Mouse (Mus musculus) Patski (cell line): ENCODE data around the gene Lima1. TPM values are rescaled to one million over a fixed set of nuclear protein-coding genes. Genes with fewer than 3 reads are reported as not detected.
A peak's percentile ranks its signal among the peaks of the same experiment; 100 is the strongest.
"Not testable (repeated sequence)": the region's sequence is repeated elsewhere in the genome, so short reads cannot be mapped to it uniquely, and the experiment has no call there.

ENCODE experiments used
- ATAC-seq: fragments of 100-300 bp; one replicate; pipeline ENCODE4 v1.8.0; 2021
- CTCF ChIA-PET: fragments of 350-600 bp; sonication (Branson Sonifier 250); formaldehyde crosslinking; loops from one replicate; lab custom pipeline; 2022; ENCODE audit warnings: inconsistent platforms; lab: Charles Lee
- POLR2A ChIA-PET: fragments of 350-600 bp; sonication (Branson Sonifier 250); formaldehyde crosslinking; loops from one replicate; lab custom pipeline; 2022; ENCODE audit warnings: antibody characterized with exemption, inconsistent platforms; lab: Charles Lee
- DNase-seq: peaks from one replicate; pipeline ENCODE4 v3.0.0-alpha.2; 2011; ENCODE audit warnings: low read depth, low spot score
- H3K27me3 ChIP-seq: fragments of 371-371 bp; one replicate; pipeline ENCODE4 v1.5.1; 2021
- CTCF ChIP-seq: fragments of 100-300 bp; IDR thresholded peaks from one replicate; pipeline ENCODE4 v1.5.1; 2021
- in situ Hi-C: fragments of 300-500 bp; cut with MboI; formaldehyde crosslinking; loops from 3 replicates; pipeline ENCODE4 v1.11.1; 2018; ENCODE audit warnings: low pct_unique_long_range_greater_than_20kb, mixed read lengths
- polyA plus RNA-seq: library from polyadenylated mRNA; unstranded; gene quantifications from one replicate; pipeline ENCODE4 v1.2.3, GENCODE M21; 2021

The Lima1 gene
- polyA plus RNA-seq, 1 experiment from 2014 or later = 140 TPM

GRCm38 (mm10) chr15:99797898-99798297, 77.4 kb downstream of the Lima1 start:
- DNase-seq = no peak
- no peaks in the 10 kb centered on the region for H3K27me3 ChIP-seq
- in situ Hi-C loops = no loop called here
- no peak for ATAC-seq
- ChIA-PET CTCF (no interaction called here), POLR2A (no interaction called here)
- no peak for TF ChIP-seq CTCF

DNA sequence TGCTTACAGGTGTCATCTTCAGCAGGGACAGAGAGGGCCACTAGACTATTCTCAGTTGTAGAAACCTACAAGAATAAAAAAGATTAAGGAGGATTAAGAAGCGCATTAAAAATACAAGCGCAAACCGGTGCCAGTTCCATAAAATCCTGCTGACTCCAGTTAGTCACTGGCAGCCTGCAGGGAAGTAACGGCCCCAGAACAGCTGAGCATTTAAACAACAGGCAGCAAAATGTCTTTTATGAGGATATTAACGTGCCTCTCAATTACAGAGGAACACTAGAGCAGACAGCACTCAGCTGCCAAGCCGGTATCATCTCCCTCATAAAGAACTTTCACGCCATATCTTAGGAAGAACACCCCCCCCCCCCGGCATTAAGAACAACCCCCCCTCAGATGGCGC, 78.5 kb downstream of the Lima1 start:
- in situ Hi-C loops = no loop called here
- no peak for TF ChIP-seq CTCF
- ATAC-seq (no peak), DNase-seq (no peak)
- ChIA-PET CTCF (interaction anchor here (1.2 kb wide), 1 partner anchor 13 kb away, joined by 3 read pairs; no protein-coding TSS in a partner anchor), POLR2A (no interaction called here)
- H3K27me3 ChIP-seq = no peaks in the 10 kb centered on the region

DNA sequence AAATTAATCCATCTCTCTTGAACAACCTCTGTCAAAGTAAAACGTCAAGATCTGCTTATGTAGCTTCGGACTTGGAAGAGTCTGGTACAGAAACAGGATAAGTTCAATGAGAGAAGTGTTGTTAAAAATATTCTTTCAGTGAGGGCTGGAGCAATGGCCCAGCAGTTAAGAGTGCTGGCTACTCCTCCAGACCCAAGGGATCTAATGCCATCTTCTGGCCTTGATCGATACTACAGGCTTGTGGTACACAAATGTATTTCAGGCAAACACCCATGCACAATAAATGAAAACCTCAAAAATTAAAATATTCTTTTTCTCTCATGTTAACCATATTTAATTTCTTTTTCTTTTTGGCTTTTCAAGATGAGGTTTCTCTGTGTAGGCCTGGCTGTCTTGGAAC, 79.2 kb downstream of the Lima1 start:
- DNase-seq = no peak
- TF ChIP-seq CTCF = peak; percentile 54
- in situ Hi-C loops = no loop called here
- ChIA-PET CTCF (interaction anchor here (1.2 kb wide), 1 partner anchor 13 kb away, joined by 3 read pairs; no protein-coding TSS in a partner anchor), POLR2A (no interaction called here)
- no peaks in the 10 kb centered on the region for H3K27me3 ChIP-seq
- ATAC-seq = no peak

GRCm38 (mm10) chr15:99792221-99792815, 82.9 kb downstream of the Lima1 start:
- ChIA-PET POLR2A (no interaction called here), CTCF (interaction anchor here (1.0 kb wide), 1 partner anchor 14 kb away, joined by 3 read pairs; no protein-coding TSS in a partner anchor)
- TF ChIP-seq CTCF = no peak
- ATAC-seq (no peak), DNase-seq (no peak)
- no peaks in the 10 kb centered on the region for H3K27me3 ChIP-seq
- in situ Hi-C loops = no loop called here

DNA sequence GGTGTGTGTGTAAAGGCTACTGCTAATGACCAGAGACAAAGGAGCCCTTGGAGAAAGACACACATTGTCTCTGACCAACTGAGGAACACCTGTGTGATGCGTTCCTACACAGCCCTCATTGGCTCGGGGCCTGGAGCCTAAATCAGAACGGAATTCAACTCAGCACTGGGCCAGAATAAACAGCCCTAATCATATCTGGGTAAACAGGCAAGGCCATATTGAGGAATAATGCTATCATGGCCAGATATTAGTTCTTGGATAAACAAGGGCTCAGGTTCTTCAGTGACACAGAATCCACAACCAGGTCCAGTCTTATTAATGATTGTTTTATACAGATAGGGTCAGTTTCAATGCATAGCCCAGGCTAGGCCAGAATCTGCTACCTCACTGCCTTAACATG, 84.3 kb downstream of the Lima1 start:
- no peak for TF ChIP-seq CTCF
- ChIA-PET POLR2A (interaction anchor here (0.9 kb wide), 1 partner anchor 27 kb away, joined by 7 read pairs; no protein-coding TSS in a partner anchor), CTCF (no interaction called here)
- DNase-seq = no peak
- H3K27me3 ChIP-seq = no peaks in the 10 kb centered on the region
- in situ Hi-C loops = no loop called here
- no peak for ATAC-seq

GRCm38 (mm10) chr15:99790464-99790863, 84.8 kb downstream of the Lima1 start:
- in situ Hi-C loops = no loop called here
- no peaks in the 10 kb centered on the region for H3K27me3 ChIP-seq
- ChIA-PET POLR2A (interaction anchor here (0.6 to 0.9 kb wide), 2 partner anchors 28 to 167 kb away, joined by 4 to 7 read pairs; no protein-coding TSS in a partner anchor), CTCF (no interaction called here)
- TF ChIP-seq CTCF = no peak
- no peak for DNase-seq
- no peak for ATAC-seq

- H3K27me3 ChIP-seq = no peaks in the 10 kb centered on the region
- ATAC-seq (no peak), DNase-seq (no peak)
- in situ Hi-C loops = no loop called here
- POLR2A ChIA-PET = no interaction called here
- no peak for TF ChIP-seq CTCF
- CTCF ChIA-PET = no interaction called here
Measured at GRCm38 (mm10) chr15:99787625-99788120, 87.6 kb downstream of the Lima1 start.

GRCm38 (mm10) chr15:99778677-99779335, 96.5 kb downstream of the Lima1 start:
- ATAC-seq (no peak), DNase-seq (no peak)
- CTCF ChIA-PET = interaction anchor here (0.7 to 2.7 kb wide), 9 partner anchors 10 to 182 kb away, joined by 3 to 15 read pairs (median 3); partner anchors contain the start of genes Cox14 and Gm17349
- no peaks in the 10 kb centered on the region for H3K27me3 ChIP-seq
- in situ Hi-C loops = loop anchor here (5.0 to 10.0 kb wide), 2 partner anchors 182 to 284 kb away; no protein-coding TSS in a partner anchor
- TF ChIP-seq CTCF = no peak
- POLR2A ChIA-PET = no interaction called here

DNA sequence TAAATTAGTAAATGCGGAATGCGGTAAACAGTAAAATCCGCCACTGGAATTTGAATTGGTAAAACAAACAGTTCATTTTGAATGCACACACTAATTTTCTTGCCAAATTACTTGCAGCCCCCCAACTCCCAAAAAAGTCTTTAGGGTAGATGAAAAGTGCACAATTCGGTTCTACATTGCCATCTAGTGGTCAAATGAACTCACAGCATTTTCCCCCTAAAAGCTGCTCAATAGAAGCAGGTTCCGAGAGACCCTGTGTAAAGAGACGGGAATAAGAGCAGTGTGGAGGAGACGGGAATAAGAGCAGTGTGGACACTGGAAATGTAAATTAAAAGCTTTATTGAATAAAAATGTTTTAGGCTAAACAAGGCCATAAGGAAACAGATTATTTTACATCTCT, 97.1 kb downstream of the Lima1 start:
- DNase-seq (no peak), ATAC-seq (no peak)
- TF ChIP-seq CTCF = peak; percentile 78
- CTCF ChIA-PET = interaction anchor here (0.7 to 2.7 kb wide), 9 partner anchors 11 to 182 kb away, joined by 3 to 15 read pairs (median 3); partner anchors contain the start of genes Cox14 and Gm17349
- H3K27me3 ChIP-seq = no peaks in the 10 kb centered on the region
- in situ Hi-C loops = loop anchor here (5.0 to 10.0 kb wide), 2 partner anchors 181 to 283 kb away; no protein-coding TSS in a partner anchor
- POLR2A ChIA-PET = no interaction called here

DNA sequence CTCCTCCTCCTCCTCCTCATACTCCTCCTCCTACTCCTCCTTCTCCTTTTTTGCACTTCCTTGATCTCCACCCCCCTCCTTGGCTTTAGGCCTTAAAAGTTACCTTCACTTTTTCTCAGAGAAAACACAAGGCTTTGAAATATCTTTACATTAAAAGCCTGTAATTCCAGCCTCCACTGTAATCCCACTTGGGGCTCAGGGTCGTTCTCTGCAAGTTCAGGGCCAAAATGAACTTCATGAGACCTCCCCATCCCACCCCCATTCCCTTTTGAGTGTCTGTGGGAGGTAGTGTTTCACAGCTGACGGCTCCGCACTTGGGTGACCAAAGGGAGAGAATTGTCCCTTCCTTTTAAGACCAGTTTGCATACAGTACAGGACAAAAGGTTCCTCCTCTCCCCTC, 102.3 kb downstream of the Lima1 start:
- DNase-seq (no peak), ATAC-seq (no peak)
- no peaks in the 10 kb centered on the region for H3K27me3 ChIP-seq
- no peak for TF ChIP-seq CTCF
- in situ Hi-C loops = loop anchor here (5.0 to 10.0 kb wide), 2 partner anchors 46 to 278 kb away; partner anchors contain the start of gene Cox14
- ChIA-PET POLR2A (no interaction called here), CTCF (interaction anchor here (1.1 kb wide), 1 partner anchor 9 kb away, joined by 3 read pairs; no protein-coding TSS in a partner anchor)

- H3K27me3 ChIP-seq, DNase-seq, ATAC-seq, POLR2A ChIA-PET, CTCF ChIA-PET: not testable (repeated sequence)
- in situ Hi-C loops = loop anchor here (5.0 to 10.0 kb wide), 2 partner anchors 45 to 278 kb away; partner anchors contain the start of gene Cox14
Measured at GRCm38 (mm10) chr15:99772881-99772924, 102.6 kb downstream of the Lima1 start, which contains the start of gene Cers5. Cers5 (minus strand) TSS chr15:99772885.
